Mouse (Mus musculus) forebrain, embryonic 10.5 days (tissue): ENCODE data around the gene Mprip. TPM values are rescaled to one million over a fixed set of nuclear protein-coding genes. Genes with fewer than 3 reads are reported as not detected.
A peak's percentile ranks its signal among the peaks of the same experiment; 100 is the strongest.

ENCODE experiments used
- DNase-seq: peaks from one replicate; pipeline ENCODE4 v3.0.0-alpha.2; 2017; ENCODE audit warnings: low spot score; ENCODE audit errors: extremely low spot score
- H3K27ac ChIP-seq: fragments of 300-500 bp; sonication (generic); 2 replicates; pipeline ENCODE4 v1.5.1; 2016; ENCODE audit warnings: mild to moderate bottlenecking
- H3K27me3 ChIP-seq: fragments of 300-500 bp; sonication (generic); 2 replicates; pipeline ENCODE4 v1.6.1; 2016; ENCODE audit warnings: mild to moderate bottlenecking; ENCODE audit not compliant: poor library complexity, severe bottlenecking
- H3K36me3 ChIP-seq: fragments of 300-500 bp; sonication (generic); replicated peaks from 2 replicates; pipeline ENCODE4 v1.6.1; 2016; ENCODE audit warnings: mild to moderate bottlenecking, moderate library complexity
- H3K4me1 ChIP-seq: fragments of 300-500 bp; sonication (generic); 2 replicates; pipeline ENCODE4 v1.6.1; 2016
- H3K4me3 ChIP-seq: fragments of 300-500 bp; sonication (generic); 2 replicates; pipeline ENCODE4 v1.5.1; 2016; ENCODE audit warnings: mild to moderate bottlenecking, moderate library complexity
- H3K9me3 ChIP-seq: fragments of 300-500 bp; sonication (generic); 2 replicates; pipeline ENCODE4 v1.6.1; 2016; ENCODE audit warnings: mild to moderate bottlenecking, moderate library complexity
- WGBS: fragments of 180-500 bp; shearing (Covaris S2); methylation state at CpG from one replicate; pipeline ENCODE4 v1.1.7; 2016; 5-methylcytosine and 5-hydroxymethylcytosine counted together
- polyA plus RNA-seq: library from polyadenylated mRNA; unstranded; fragments of >200 nt; fragmentation: Nextera tagmentation; extraction: Ambion mirVana; gene quantifications from 2 replicates; pipeline ENCODE4 v1.2.1, GENCODE M21; 2016

The Mprip gene
- polyA plus RNA-seq, 1 experiment from 2014 or later: 28.3 TPM

DNA sequence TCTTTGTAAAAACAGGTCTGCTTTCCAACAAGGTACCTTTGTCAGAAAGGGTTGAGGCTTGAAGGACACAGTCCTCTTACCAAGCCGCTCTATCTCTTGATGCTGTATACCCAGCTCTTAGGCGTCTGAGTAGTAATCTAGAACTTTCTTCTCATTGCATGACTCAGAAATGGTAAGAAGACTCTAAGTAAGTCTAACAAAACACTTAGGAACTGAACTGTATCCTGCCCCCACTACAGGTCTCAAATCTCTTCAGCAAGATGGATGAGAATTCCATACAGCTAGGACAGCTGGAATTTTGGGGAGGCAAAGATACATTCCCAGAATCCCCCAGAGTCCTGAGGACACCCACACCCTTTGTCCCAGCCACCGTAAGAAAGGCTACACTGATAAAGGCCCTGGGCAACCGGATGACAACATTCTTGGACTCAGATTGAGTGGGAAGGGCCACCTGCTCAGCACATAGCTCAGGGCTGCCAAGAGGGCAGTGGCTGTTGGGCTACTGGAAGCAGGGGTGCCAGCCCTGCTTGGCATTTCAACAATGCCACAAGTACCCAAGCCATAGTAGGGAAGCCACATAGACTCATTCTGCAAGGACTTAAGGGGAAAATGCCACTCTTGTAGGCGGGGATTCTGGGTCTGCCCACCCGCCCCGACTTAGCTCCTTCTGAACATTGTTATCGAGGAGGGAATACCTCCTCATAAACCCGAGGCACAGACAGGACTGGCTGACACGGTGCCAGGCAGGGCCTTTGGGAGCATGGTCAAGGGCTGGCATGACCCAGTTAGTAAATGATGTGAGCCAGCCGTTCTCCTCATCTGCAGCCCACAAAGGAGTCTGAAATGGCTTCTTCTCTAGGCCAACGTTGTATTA lies 25.0 kb upstream of the Mprip start:
- DNase-seq: no peak
- Histone ChIP-seq H3K9me3 (no peaks in the 10 kb centered on the region), H3K4me3 (no peak overlapping the region), H3K27ac (no peak overlapping the region), H3K36me3 (no peaks in the 10 kb centered on the region), H3K4me1 (no peaks in the 10 kb centered on the region), H3K27me3 (no peaks in the 10 kb centered on the region)
- WGBS: 85% methylated on average over 12 of the region's 12 CpGs

DNA sequence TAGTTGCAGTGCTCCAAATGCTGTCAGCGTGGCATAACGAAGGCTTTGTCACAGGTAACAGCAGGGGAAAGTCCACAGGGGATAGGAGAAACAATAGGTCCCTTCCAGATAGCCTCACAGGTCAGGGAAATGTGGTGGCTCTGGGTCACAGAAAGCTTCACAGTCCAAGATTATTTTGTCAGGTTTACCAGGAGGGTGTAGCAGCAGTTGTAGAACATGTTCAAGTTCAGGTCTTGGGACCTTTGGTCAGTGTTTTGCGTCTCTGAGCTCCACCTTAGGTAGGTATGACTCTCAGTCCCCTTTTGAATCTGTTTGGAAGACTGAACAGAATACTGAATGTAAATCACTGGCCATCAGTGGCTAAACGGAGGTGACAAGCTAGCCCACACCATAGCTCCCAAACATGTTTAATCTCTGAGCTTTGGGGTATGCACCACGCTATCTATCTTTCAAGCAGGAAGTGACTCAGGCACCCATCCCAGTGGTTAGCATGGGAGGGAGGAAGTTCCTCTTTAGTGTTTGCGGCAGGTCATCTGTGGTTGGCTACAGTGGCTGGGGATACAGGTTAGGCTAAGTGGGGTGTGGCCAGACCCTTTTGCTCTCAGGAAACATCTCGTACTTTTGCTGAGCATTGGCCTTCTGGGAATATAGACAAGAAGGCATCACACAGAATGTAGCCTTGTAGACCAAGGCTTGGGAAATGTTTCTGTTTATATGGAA lies 24.2 kb upstream of the Mprip start:
- 77% methylated on average over 7 of the region's 7 CpGs for WGBS
- no peak overlapping the region for H3K4me3 ChIP-seq
- no peak for DNase-seq
- no peaks in the 10 kb centered on the region for H3K4me1 ChIP-seq
- H3K27ac ChIP-seq: no peak overlapping the region
- H3K27me3 ChIP-seq: no peaks in the 10 kb centered on the region
- H3K36me3 ChIP-seq: no peaks in the 10 kb centered on the region
- no peaks in the 10 kb centered on the region for H3K9me3 ChIP-seq

DNA sequence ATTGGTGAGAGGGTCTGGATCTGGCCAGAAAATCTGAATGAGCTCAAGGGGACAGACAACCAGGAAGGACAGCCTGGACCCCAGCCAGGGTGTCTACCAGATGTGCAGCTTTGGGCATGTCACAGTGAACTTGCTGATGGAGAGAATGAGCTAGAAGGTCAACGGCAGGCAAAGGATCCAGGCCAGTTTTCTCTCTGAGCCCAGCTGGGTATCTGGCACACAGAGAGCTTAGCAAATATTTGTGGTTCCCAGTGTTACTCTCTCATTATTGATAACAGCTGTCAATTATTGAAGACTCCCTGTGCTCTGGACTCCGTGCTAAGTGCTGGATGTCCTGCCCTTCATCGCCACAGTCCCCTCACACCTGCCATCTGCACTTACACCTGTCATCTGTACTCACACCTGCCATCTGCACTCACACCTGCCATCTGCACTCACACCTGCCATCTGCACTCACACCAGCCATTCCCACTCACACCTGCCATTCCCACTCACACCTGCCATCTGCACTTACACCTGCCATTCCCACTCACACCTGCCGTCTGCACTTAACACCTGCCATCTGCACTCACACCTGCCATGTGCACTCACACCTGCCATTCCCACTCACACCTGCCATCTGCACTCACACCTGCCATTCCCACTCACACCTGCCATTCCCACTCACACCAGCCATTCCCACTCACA lies 21.0 kb upstream of the Mprip start:
- no peak for DNase-seq
- Histone ChIP-seq H3K4me3 (no peak overlapping the region), H3K4me1 (no peaks in the 10 kb centered on the region), H3K36me3 (no peaks in the 10 kb centered on the region), H3K27me3 (no peaks in the 10 kb centered on the region), H3K27ac (0 out of 2 replicates have a peak overlapping the region, but pooled peaks have one; percentile 5), H3K9me3 (no peaks in the 10 kb centered on the region)
- WGBS: 88% methylated on average over 4 of the region's 4 CpGs

DNA sequence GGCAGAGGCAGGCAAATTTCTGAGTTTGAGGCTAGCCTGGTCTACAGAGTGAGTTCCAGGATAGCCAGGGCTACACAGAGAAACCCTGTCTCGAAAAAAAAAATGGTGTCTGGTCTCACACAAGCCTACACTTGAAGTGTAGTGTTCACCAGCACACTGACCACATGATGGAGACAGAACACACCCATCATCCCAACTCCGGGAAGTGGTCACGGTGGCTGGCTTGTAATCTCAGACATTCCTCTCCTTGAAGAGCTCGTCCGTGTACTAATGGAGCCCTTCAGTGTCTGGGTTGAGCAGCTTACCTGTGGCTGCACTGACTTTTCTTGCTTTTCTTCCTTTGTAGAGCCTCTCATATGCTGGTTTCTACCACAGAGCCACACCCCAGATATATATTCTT lies 19.9 kb upstream of the Mprip start:
- DNase-seq: no peak
- Histone ChIP-seq H3K9me3 (no peaks in the 10 kb centered on the region), H3K4me3 (no peak overlapping the region), H3K27me3 (no peaks in the 10 kb centered on the region), H3K27ac (no peak overlapping the region), H3K4me1 (no peaks in the 10 kb centered on the region), H3K36me3 (no peaks in the 10 kb centered on the region)
- 80% methylated on average over 5 of the region's 5 CpGs for WGBS

DNA sequence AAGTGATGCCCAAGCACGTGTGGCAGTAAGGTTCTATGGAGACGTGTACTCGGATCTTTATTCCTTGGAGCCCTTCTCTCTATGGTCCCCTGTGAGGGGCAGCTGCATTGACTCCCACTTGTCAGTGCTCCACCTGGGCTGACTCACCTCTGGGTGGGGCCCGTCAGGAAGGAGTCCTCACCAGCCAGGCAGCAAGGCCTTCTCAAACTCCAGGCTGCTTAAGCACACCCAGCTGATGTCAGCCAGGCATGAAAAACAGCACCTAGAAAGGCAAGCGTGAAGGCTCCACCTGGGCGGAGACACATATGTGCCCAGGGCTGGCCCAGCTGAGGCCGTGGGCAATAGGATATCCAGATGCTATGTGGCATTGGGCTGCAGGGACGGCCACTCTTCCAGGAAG lies 18.7 kb upstream of the Mprip start:
- no peak overlapping the region for H3K27ac ChIP-seq
- no peaks in the 10 kb centered on the region for H3K9me3 ChIP-seq
- no peak for DNase-seq
- H3K36me3 ChIP-seq: no peaks in the 10 kb centered on the region
- H3K4me3 ChIP-seq: no peak overlapping the region
- 90% methylated on average over 8 of the region's 8 CpGs for WGBS
- H3K4me1 ChIP-seq: no peaks in the 10 kb centered on the region
- H3K27me3 ChIP-seq: no peaks in the 10 kb centered on the region

DNA sequence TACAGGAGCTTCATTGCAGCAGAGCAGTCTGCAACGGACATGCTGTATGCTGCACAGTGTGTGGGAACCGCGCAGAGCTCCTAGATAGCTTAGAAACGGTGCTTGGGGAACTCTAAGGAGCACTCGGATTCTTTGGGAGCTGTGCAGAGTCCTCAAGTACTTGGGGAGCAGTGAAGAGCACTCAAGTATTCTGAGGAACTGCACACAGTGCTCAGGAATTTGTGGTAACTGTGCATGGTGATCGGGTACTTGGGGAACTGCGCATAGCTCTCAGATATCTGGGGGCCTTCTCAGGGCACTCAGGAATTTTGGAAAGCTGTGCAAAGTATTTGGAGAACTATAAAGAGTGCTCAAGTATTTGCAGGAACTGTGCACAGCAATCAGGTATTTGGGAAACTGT lies 16.1 kb upstream of the Mprip start:
- Histone ChIP-seq H3K4me3 (no peak overlapping the region), H3K27me3 (no peaks in the 10 kb centered on the region), H3K9me3 (no peaks in the 10 kb centered on the region), H3K27ac (no peak overlapping the region), H3K36me3 (no peaks in the 10 kb centered on the region), H3K4me1 (no peaks in the 10 kb centered on the region)
- 75% methylated on average over 7 of the region's 7 CpGs for WGBS
- DNase-seq: no peak

DNA sequence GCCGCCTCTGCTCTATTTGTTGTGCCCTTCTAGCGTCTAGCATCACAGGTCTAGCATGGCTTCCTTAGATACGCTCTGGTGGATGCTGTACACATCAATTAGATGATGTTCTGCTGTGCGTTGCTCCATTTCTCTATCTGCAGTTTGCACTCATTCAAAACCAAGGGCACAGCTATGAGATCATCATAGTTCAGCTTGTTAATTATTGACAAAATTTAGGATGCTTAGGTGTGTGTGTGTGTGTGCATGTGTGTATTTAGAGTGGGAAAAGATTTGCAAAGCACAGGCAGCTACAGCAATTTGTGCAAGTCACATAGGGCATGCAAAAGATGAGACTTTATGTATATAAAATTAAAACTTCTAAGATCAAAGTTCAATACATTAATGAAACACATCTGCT lies 12.0 kb upstream of the Mprip start:
- Histone ChIP-seq H3K4me1 (no peaks in the 10 kb centered on the region), H3K27ac (no peak overlapping the region), H3K36me3 (no peaks in the 10 kb centered on the region), H3K4me3 (no peak overlapping the region), H3K9me3 (no peaks in the 10 kb centered on the region), H3K27me3 (no peaks in the 10 kb centered on the region)
- WGBS: 80% methylated on average over 4 of the region's 4 CpGs
- DNase-seq: no peak

DNA sequence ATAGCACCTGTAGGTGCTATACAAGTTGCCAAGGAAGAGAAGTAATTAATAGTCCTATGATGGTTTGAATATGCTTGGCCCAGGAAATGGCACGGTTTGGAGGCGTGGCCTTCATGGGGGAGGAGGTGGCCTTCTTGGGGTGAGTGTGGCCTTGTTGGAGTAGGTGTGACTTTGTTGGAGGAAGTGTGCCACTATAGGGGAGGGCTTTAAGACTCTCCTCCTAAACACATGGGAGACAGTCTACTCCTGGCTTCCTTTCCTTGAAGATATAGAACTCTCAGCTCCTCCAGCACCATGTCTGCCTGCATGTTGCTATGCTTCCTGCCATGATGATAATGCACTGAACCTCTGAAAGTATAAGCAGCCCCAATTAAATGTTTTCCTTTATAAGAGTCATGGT lies 8.1 kb upstream of the Mprip start:
- H3K4me3 ChIP-seq: no peak overlapping the region
- no peaks in the 10 kb centered on the region for H3K27me3 ChIP-seq
- H3K9me3 ChIP-seq: no peaks in the 10 kb centered on the region
- WGBS: 89% methylated on average over 2 of the region's 2 CpGs
- no peak for DNase-seq
- no peaks in the 10 kb centered on the region for H3K36me3 ChIP-seq
- peaks cover 8% of the 10 kb centered on the region for H3K4me1 ChIP-seq
- H3K27ac ChIP-seq: no peak overlapping the region

DNA sequence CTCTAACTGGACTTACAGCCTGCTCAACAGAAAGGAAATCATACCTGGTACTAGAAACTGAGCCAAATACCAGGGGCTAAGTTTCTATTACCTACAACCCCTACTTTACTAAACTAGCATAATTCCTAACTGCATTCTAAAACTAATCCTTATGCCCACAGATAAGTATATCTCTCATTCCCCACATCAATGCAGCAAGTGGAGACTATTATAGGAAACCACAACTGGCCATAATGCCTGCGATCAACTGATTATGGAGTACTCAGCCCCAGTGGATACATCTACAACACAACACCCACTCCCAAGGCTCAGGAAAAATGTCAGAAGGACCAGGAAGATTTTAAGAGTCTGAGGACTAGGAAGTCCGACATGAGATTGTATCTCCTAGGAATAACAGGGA lies 7.6 kb upstream of the Mprip start:
- Histone ChIP-seq H3K27ac (no peak overlapping the region), H3K27me3 (no peaks in the 10 kb centered on the region), H3K9me3 (no peaks in the 10 kb centered on the region), H3K36me3 (no peaks in the 10 kb centered on the region), H3K4me1 (peaks cover 8% of the 10 kb centered on the region), H3K4me3 (no peak overlapping the region)
- 90% methylated on average over 2 of the region's 2 CpGs for WGBS
- no peak for DNase-seq

DNA sequence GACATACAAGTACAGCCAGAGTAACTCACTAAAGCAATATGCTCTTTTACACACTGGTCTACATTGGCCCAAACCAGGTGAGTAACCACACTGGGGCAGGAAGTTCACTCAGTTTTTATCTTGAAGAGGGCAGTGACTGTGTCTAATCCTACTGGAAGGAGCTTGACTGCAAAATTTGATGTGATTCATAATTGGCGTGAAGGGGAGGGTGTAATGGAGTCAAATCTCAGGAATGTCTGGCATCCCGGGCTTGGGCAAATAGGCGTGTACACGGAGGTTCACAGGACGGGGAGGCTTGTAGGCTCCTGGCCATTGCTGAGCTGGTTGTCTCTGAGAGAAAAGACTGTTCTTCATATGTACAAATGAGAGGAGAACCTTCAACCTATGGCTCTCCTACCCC lies 5.8 kb upstream of the Mprip start:
- 73% methylated on average over 5 of the region's 5 CpGs for WGBS
- no peak for DNase-seq
- no peak overlapping the region for H3K4me3 ChIP-seq
- H3K36me3 ChIP-seq: no peaks in the 10 kb centered on the region
- peaks cover 12% of the 10 kb centered on the region for H3K27me3 ChIP-seq
- no peak overlapping the region for H3K27ac ChIP-seq
- H3K9me3 ChIP-seq: no peaks in the 10 kb centered on the region
- H3K4me1 ChIP-seq: peaks cover 8% of the 10 kb centered on the region

DNA sequence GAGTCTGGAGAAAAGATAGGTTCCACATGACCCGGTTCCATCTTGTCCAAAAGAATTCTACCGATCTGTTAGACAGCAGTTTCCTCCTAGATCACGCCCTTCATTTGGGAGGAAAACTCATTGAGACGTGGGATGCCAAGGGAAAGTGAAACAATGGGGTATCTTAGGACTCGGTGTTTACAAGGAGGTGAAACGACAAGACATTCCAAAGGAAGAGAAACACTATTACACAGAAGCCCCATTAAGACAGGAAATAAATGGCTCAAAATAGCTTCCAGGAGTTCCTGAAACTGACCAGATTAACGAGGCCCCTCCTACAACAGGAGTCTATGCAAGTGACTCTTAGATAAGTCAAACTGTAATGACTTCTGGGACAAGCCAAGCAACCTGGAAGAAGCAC lies 5.1 kb upstream of the Mprip start:
- Histone ChIP-seq H3K27me3 (peaks cover 18% of the 10 kb centered on the region), H3K4me1 (peaks cover 10% of the 10 kb centered on the region), H3K4me3 (no peak overlapping the region), H3K9me3 (no peaks in the 10 kb centered on the region), H3K36me3 (no peaks in the 10 kb centered on the region), H3K27ac (peak overlapping the region; percentile 54)
- no peak for DNase-seq
- 75% methylated on average over 7 of the region's 7 CpGs for WGBS

DNA sequence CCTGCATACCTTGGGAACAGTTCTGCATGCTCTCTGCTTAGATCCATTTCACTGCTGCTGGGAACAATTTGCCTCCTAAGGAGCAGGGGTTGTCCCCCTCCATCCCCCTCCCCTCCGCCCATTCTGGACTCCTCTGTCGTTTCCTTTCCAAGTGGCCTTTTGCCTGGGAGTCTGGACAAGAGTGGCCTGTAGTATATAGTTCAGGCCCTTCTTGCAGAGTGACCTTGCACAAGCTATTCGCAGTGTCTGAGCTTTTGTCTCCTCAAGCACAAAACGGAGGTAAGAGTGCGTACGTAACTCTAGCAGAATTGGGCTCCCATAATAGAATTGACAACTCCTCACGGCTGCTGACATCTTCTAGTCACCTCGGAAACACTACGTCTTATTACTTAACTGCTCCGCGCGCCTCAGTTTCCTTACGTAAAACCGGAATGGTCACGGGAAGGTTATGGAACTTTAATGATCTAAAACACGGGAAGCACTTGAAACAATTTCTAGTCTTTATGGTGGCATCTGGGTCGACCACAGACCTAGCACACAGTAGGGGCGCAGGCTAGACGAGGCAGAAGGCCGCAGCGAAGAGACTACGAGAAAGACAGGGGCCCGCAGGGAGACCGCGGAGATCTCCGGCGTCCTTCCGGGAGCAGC lies 620 bp downstream of the Mprip start:
- H3K9me3 ChIP-seq: no peaks in the 10 kb centered on the region
- peak; percentile 18 for DNase-seq
- H3K4me1 ChIP-seq: peaks cover 40% of the 10 kb centered on the region
- WGBS: under 1% methylated on average over 28 of the region's 28 CpGs
- peak overlapping the region; percentile 91 for H3K27ac ChIP-seq
- H3K36me3 ChIP-seq: no peaks in the 10 kb centered on the region; the same call in 1 of the 2 replicates
- peaks cover 24% of the 10 kb centered on the region for H3K27me3 ChIP-seq
- peak overlapping the region; percentile 78 for H3K4me3 ChIP-seq
